Mouse (Mus musculus): ENCODE measurements around the gene Auh. TPM values are rescaled to one million over a fixed set of nuclear protein-coding genes. Genes with fewer than 3 reads are reported as not detected.

Gene Auh
- polyA plus RNA-seq, 1 experiment from 2014 or later: 44.3 TPM

DNA sequence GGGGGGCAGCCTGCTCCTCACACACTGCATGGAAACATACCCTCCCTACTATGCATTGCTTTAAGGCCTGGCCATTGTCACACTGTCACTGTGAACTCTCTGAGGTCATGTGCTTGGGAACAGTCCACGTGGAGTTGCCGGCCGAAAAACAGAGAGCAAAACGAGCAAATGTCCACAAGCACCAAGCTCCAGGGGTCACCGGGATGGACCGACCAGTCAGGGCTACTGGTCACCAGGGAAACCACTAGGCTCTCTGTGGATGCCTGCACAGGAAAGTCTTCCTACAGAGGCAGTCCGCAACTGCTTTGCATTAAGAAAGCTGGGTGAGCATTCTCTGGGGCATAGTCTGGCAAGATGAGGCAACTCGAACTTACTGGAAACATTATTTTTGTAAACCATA lies 82.0 kb downstream of the Auh start:
- H3K9me3 ChIP-seq (ENCODE audit: control insufficient read depth, low read length): no peaks in the 10 kb centered on the region
- WGBS: 67% methylated on average over 8 of the region's 8 CpGs
- no peak overlapping the region for H3K4me2 ChIP-seq (replicated peaks; ENCODE audit: low read depth, low read length)
- H3K4me1 ChIP-seq (replicated peaks; ENCODE audit: control insufficient read depth, insufficient read depth, low read length): no peaks in the 10 kb centered on the region
- ATAC-seq (ENCODE audit: low FRiP score): no peak
- H3K27me3 ChIP-seq (ENCODE audit: control insufficient read depth, insufficient read depth, low read length): no peaks in the 10 kb centered on the region
- no peaks in the 10 kb centered on the region for H3K36me3 ChIP-seq (ENCODE audit: control insufficient read depth, insufficient read depth, low read length)
- H3K4me3 ChIP-seq (ENCODE audit: low read depth, low read length): no peak overlapping the region
- 0 out of 2 replicates have a peak overlapping the region, but pooled peaks have one; percentile 7 for H3K9ac ChIP-seq (ENCODE audit: low read depth, low read length)
- H3K27ac ChIP-seq (ENCODE audit: low read depth, low read length): no peak overlapping the region
- no peak for DNase-seq (ENCODE audit: low spot score)

- no peak overlapping the region for H3K27ac ChIP-seq (ENCODE audit: low read depth, low read length)
- ATAC-seq (ENCODE audit: low FRiP score) (no peak), DNase-seq (ENCODE audit: low spot score) (no peak)
- H3K9ac ChIP-seq (ENCODE audit: low read depth, low read length): 0 out of 2 replicates have a peak overlapping the region, but pooled peaks have one; percentile 7
- 85% methylated on average over 17 of the region's 17 CpGs for WGBS
- no peaks in the 10 kb centered on the region for H3K36me3 ChIP-seq (ENCODE audit: control insufficient read depth, insufficient read depth, low read length)
- no peaks in the 10 kb centered on the region for H3K9me3 ChIP-seq (ENCODE audit: control insufficient read depth, low read length)
- H3K4me3 ChIP-seq (ENCODE audit: low read depth, low read length): no peak overlapping the region
- H3K27me3 ChIP-seq (ENCODE audit: control insufficient read depth, insufficient read depth, low read length): no peaks in the 10 kb centered on the region
- H3K4me1 ChIP-seq (replicated peaks; ENCODE audit: control insufficient read depth, insufficient read depth, low read length): no peaks in the 10 kb centered on the region
- no peak overlapping the region for H3K4me2 ChIP-seq (replicated peaks; ENCODE audit: low read depth, low read length)
These were observed 82.4 kb downstream of the Auh start for GRCm38 (mm10) chr13:52847071-52847470.

DNA sequence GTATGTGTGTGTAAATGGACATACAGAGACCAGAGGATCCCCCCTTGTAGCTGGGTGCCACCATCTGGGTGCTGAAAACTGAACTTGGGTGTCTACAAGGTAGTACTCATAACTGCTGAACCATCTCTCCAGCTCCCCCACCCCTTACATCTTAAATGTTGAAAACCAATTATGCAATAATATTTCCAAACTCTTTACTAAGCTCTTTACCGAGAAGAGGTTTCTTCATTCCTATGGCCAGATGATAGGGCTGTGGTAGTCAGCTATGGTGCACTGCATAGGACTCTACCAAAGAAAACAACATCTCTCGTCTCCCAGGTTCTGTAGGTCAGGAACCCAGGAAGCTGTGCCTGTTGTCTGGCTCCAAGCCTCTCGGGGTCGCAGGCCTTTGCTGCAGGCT lies 83.9 kb downstream of the Auh start:
- H3K4me3 ChIP-seq (ENCODE audit: low read depth, low read length): no peak overlapping the region
- no peak overlapping the region for H3K4me2 ChIP-seq (replicated peaks; ENCODE audit: low read depth, low read length)
- no peak for ATAC-seq (ENCODE audit: low FRiP score)
- no peak overlapping the region for H3K27ac ChIP-seq (ENCODE audit: low read depth, low read length)
- no peak overlapping the region for H3K9ac ChIP-seq (ENCODE audit: low read depth, low read length)
- DNase-seq (ENCODE audit: low spot score): no peak
- no peaks in the 10 kb centered on the region for H3K36me3 ChIP-seq (ENCODE audit: control insufficient read depth, insufficient read depth, low read length)
- WGBS: 94% methylated on average over 4 of the region's 4 CpGs
- no peaks in the 10 kb centered on the region for H3K4me1 ChIP-seq (replicated peaks; ENCODE audit: control insufficient read depth, insufficient read depth, low read length)
- H3K9me3 ChIP-seq (ENCODE audit: control insufficient read depth, low read length): no peaks in the 10 kb centered on the region
- no peaks in the 10 kb centered on the region for H3K27me3 ChIP-seq (ENCODE audit: control insufficient read depth, insufficient read depth, low read length)

DNA sequence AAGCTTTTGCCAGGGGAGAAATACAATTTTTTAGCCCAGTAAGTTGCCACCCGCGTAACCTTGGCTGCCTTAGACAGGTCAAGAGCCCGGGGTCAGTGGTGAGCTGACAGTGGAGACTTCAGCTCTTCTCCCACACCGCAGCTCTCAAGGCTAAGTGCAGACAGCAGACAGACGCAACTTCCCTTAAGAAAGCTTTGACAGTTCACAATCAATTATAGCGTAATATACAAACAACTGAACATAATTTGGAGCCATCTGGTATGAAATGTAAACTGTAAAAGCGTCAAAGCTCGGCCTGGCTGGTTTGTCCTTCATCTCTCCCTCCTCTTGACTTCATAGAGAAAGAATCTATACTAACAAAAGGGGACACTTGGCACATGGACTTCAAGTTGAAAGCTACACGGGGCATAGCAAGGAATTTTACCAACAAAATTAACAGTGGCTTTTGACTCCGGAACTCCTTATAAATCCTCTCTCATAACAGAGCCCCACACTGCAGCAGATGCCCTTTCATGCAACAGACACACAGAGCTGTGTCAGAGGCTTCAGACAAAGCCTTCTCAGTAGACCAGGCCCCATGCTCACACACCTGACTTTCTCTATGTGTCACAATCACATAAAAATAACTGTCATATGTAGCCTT lies 85.8 kb downstream of the Auh start:
- no peaks in the 10 kb centered on the region for H3K9me3 ChIP-seq (ENCODE audit: control insufficient read depth, low read length)
- no peak overlapping the region for H3K9ac ChIP-seq (ENCODE audit: low read depth, low read length)
- H3K36me3 ChIP-seq (ENCODE audit: control insufficient read depth, insufficient read depth, low read length): no peaks in the 10 kb centered on the region
- no peaks in the 10 kb centered on the region for H3K27me3 ChIP-seq (ENCODE audit: control insufficient read depth, insufficient read depth, low read length)
- no peak overlapping the region for H3K4me3 ChIP-seq (ENCODE audit: low read depth, low read length)
- H3K27ac ChIP-seq (ENCODE audit: low read depth, low read length): no peak overlapping the region
- 91% methylated on average over 10 of the region's 10 CpGs for WGBS
- DNase-seq (ENCODE audit: low spot score) (no peak), ATAC-seq (ENCODE audit: low FRiP score) (no peak)
- no peak overlapping the region for H3K4me2 ChIP-seq (replicated peaks; ENCODE audit: low read depth, low read length)
- H3K4me1 ChIP-seq (replicated peaks; ENCODE audit: control insufficient read depth, insufficient read depth, low read length): no peaks in the 10 kb centered on the region

GRCm38 (mm10) chr13:52836231-52836630 lies 93.2 kb downstream of the Auh start:
- no peak overlapping the region for H3K9ac ChIP-seq (ENCODE audit: low read depth, low read length)
- DNase-seq (ENCODE audit: low spot score) (no peak), ATAC-seq (ENCODE audit: low FRiP score) (no peak)
- H3K4me2 ChIP-seq (replicated peaks; ENCODE audit: low read depth, low read length): no peak overlapping the region
- H3K27ac ChIP-seq (ENCODE audit: low read depth, low read length): no peak overlapping the region
- H3K4me3 ChIP-seq (ENCODE audit: low read depth, low read length): no peak overlapping the region
- 93% methylated on average over 8 of the region's 8 CpGs for WGBS
- no peaks in the 10 kb centered on the region for H3K4me1 ChIP-seq (replicated peaks; ENCODE audit: control insufficient read depth, insufficient read depth, low read length)
- no peaks in the 10 kb centered on the region for H3K9me3 ChIP-seq (ENCODE audit: control insufficient read depth, low read length)
- H3K36me3 ChIP-seq (ENCODE audit: control insufficient read depth, insufficient read depth, low read length): no peaks in the 10 kb centered on the region
- H3K27me3 ChIP-seq (ENCODE audit: control insufficient read depth, insufficient read depth, low read length): no peaks in the 10 kb centered on the region

- no peak for DNase-seq (ENCODE audit: low spot score)
- ATAC-seq (ENCODE audit: low FRiP score): no peak
These were observed 94.9 kb downstream of the Auh start for GRCm38 (mm10) chr13:52834591-52834990.

GRCm38 (mm10) chr13:52833748-52834147 lies 95.7 kb downstream of the Auh start:
- H3K9me3 ChIP-seq (ENCODE audit: control insufficient read depth, low read length): no peaks in the 10 kb centered on the region
- no peak overlapping the region for H3K9ac ChIP-seq (ENCODE audit: low read depth, low read length)
- no peaks in the 10 kb centered on the region for H3K36me3 ChIP-seq (ENCODE audit: control insufficient read depth, insufficient read depth, low read length)
- no peak for ATAC-seq (ENCODE audit: low FRiP score)
- no peak for DNase-seq (ENCODE audit: low spot score)
- H3K27ac ChIP-seq (ENCODE audit: low read depth, low read length): no peak overlapping the region
- H3K4me2 ChIP-seq (replicated peaks; ENCODE audit: low read depth, low read length): no peak overlapping the region
- no peaks in the 10 kb centered on the region for H3K27me3 ChIP-seq (ENCODE audit: control insufficient read depth, insufficient read depth, low read length)
- WGBS: 86% methylated on average over 2 of the region's 2 CpGs
- no peak overlapping the region for H3K4me3 ChIP-seq (ENCODE audit: low read depth, low read length)
- H3K4me1 ChIP-seq (replicated peaks; ENCODE audit: control insufficient read depth, insufficient read depth, low read length): no peaks in the 10 kb centered on the region

More at GRCm38 (mm10) chr13:52834591-52834990, 94.9 kb downstream of the Auh start:
- H3K9ac ChIP-seq (ENCODE audit: low read depth, low read length): no peak overlapping the region
- no peak overlapping the region for H3K4me2 ChIP-seq (replicated peaks; ENCODE audit: low read depth, low read length)
- H3K36me3 ChIP-seq (ENCODE audit: control insufficient read depth, insufficient read depth, low read length): no peaks in the 10 kb centered on the region
- no peak overlapping the region for H3K27ac ChIP-seq (ENCODE audit: low read depth, low read length)
- H3K27me3 ChIP-seq (ENCODE audit: control insufficient read depth, insufficient read depth, low read length): no peaks in the 10 kb centered on the region
- no peaks in the 10 kb centered on the region for H3K9me3 ChIP-seq (ENCODE audit: control insufficient read depth, low read length)
- 86% methylated on average over 8 of the region's 8 CpGs for WGBS
- H3K4me1 ChIP-seq (replicated peaks; ENCODE audit: control insufficient read depth, insufficient read depth, low read length): no peaks in the 10 kb centered on the region
- no peak overlapping the region for H3K4me3 ChIP-seq (ENCODE audit: low read depth, low read length)

GRCm38 (mm10) chr13:52833220-52833619 lies 96.3 kb downstream of the Auh start:
- no peaks in the 10 kb centered on the region for H3K36me3 ChIP-seq (ENCODE audit: control insufficient read depth, insufficient read depth, low read length)
- WGBS: 71% methylated on average over 4 of the region's 4 CpGs
- H3K9ac ChIP-seq (ENCODE audit: low read depth, low read length): no peak overlapping the region
- no peaks in the 10 kb centered on the region for H3K4me1 ChIP-seq (replicated peaks; ENCODE audit: control insufficient read depth, insufficient read depth, low read length)
- H3K27me3 ChIP-seq (ENCODE audit: control insufficient read depth, insufficient read depth, low read length): no peaks in the 10 kb centered on the region
- H3K27ac ChIP-seq (ENCODE audit: low read depth, low read length): no peak overlapping the region
- DNase-seq (ENCODE audit: low spot score): no peak
- ATAC-seq (ENCODE audit: low FRiP score): no peak
- H3K4me2 ChIP-seq (replicated peaks; ENCODE audit: low read depth, low read length): no peak overlapping the region
- no peak overlapping the region for H3K4me3 ChIP-seq (ENCODE audit: low read depth, low read length)
- no peaks in the 10 kb centered on the region for H3K9me3 ChIP-seq (ENCODE audit: control insufficient read depth, low read length)

DNA sequence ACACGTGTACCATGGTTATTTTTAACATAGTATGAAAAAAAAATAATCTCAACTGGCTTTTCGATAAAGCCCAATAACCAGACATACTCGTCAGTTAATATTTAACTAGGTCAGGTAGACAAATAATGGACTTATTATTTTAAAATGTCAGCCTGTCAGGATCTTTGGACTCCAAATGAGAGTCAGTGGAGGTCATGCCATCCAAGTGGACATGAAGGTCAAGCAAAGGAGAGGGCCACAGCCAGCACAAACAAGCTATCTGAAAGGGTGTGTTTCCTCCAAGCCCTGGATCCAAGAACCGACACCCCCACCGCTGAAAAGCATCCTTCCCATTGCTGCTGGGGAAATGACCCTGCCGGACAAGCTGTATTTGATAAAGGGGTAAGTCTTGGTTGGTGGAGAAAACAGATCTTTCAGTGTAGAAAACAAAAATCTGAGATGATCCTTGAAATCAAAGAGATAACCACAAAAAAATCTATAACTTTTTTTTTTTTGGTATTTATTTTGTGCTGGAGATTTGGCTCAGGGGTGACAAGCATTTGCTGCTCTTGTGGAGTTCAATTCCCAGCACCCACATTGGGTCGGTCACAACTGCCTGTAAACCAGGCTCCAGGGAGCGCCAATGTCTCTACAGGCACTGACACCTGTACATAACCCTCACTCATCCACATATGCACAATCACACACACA lies 96.9 kb downstream of the Auh start:
- no peak overlapping the region for H3K9ac ChIP-seq (ENCODE audit: low read depth, low read length)
- H3K4me1 ChIP-seq (replicated peaks; ENCODE audit: control insufficient read depth, insufficient read depth, low read length): no peaks in the 10 kb centered on the region
- no peak for DNase-seq (ENCODE audit: low spot score)
- no peaks in the 10 kb centered on the region for H3K27me3 ChIP-seq (ENCODE audit: control insufficient read depth, insufficient read depth, low read length)
- ATAC-seq (ENCODE audit: low FRiP score): no peak
- H3K4me2 ChIP-seq (replicated peaks; ENCODE audit: low read depth, low read length): no peak overlapping the region
- H3K36me3 ChIP-seq (ENCODE audit: control insufficient read depth, insufficient read depth, low read length): no peaks in the 10 kb centered on the region
- no peaks in the 10 kb centered on the region for H3K9me3 ChIP-seq (ENCODE audit: control insufficient read depth, low read length)
- WGBS: 89% methylated on average over 8 of the region's 8 CpGs
- H3K27ac ChIP-seq (ENCODE audit: low read depth, low read length): no peak overlapping the region
- no peak overlapping the region for H3K4me3 ChIP-seq (ENCODE audit: low read depth, low read length)

Data from hindbrain, embryonic 11.5 days (tissue).